Mouse (Mus musculus) T-cell, adult 2 months (primary cell): ENCODE measurements around the gene Prlr.

Experiments
- DNase-seq: peaks from one replicate; pipeline ENCODE4 v3.0.0; 2022; ENCODE audit warnings: low spot score

Gene Prlr

GRCm38 (mm10) chr15:10330626-10331025 lies 153.6 kb downstream of the Prlr start:
- no peak for DNase-seq

DNA sequence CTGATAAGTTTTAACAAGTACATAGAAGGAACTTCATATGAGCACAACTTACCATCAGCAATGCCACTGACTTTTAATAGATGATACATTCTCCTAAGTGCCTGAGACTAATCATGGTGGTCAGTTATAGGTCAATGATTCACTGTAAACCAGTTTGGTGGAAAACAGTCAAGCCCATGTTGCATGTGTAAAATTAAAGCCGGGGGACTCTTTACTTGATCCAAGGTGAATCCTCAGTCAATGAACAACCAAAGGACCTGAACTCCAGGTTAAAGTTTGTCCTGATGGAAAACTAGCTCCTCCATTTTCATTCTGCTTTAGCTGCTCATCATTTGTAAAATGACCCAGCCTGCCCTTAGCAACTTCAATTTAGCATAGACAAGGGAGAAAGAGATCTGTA lies 155.5 kb downstream of the Prlr start:
- DNase-seq: no peak

GRCm38 (mm10) chr15:10338606-10339005 lies 161.6 kb downstream of the Prlr start:
- no peak for DNase-seq

- no peak for DNase-seq
These were observed 170.0 kb downstream of the Prlr start for GRCm38 (mm10) chr15:10347044-10347443.

DNA sequence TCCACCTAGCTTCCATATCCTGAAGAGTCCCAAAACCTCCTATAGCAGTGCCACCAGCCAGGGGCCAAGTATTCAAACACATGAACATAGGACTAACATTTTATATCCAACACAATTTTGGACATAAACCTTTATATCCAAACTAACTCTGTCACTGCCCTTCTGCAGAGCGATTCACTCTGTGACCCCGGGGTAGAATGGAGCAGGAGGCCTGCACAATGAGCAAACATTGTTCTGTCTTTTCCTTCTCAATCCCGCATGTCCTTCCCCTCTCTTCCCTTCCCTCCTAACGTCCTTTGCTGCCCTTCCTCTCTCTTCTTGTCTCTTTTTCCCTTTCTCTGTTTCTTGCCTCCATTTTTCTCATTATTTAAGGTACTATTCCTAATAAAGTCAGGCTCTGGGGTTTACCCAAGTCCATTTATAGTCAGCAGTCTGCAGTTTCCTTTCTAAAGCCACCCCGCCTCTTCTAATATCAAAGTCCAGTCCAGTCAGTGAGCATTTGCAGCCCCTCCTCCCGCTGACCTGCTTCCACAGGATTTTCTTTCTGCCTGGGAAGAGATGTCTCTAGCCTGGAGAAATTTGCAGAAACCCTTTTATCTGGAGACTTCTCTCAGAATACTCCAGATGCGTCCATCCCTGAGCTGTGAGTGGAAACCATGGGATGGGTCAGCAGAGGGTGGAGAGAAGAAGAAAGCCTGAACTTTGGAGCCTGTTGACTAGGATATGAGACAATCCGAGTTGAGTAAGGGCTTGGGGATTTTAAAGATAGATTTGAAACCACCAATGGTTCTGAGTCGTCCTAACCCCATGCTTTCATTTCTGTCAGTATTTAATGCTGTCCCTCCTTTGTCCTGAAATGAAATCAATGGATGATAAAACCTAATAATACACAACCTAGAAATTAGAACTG lies 181.3 kb downstream of the Prlr start, which contains the start of gene Agxt2:
Gene Agxt2, plus strand, starts transcription at position 494 of the 910 bp plus-strand sequence.
- DNase-seq: no peak

DNA sequence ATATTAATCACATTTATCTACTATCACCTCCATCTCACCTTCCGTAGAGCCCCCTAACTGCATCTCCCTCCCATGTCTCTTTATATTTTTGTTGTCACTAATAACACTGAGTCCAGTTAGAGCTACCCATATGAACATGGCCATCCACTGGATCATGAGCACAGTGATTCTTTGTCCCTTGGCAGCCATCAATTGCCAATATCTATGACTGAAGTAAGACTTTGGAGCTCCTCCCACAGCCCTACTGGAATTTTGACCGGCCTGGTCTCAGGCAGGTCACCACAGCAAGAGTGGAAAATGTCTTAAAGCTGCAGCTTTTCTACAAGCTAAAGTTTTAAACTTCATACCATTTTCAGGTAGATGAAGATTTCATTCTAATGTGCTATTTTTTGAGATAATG lies 189.3 kb downstream of the Prlr start:
- DNase-seq: no peak

DNA sequence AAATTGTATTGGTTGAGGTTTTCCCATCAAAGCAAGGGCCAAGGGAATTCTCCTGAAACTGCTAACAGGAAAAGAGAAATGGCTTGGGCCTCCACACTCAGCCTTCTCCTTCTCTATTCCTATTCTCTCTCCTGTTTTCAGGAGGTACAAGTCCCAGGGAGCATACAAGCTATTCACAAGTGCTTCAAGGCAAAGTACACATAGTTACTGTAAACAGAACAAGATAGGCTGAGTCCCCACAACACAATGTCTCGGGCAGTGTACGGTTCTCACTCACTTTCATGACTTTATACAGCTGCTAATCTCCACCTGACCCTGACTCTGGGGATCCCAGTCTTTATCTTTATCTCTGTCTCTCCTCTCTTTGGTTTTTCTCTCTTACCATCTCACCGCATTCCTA lies 198.4 kb downstream of the Prlr start:
- DNase-seq: no peak

DNA sequence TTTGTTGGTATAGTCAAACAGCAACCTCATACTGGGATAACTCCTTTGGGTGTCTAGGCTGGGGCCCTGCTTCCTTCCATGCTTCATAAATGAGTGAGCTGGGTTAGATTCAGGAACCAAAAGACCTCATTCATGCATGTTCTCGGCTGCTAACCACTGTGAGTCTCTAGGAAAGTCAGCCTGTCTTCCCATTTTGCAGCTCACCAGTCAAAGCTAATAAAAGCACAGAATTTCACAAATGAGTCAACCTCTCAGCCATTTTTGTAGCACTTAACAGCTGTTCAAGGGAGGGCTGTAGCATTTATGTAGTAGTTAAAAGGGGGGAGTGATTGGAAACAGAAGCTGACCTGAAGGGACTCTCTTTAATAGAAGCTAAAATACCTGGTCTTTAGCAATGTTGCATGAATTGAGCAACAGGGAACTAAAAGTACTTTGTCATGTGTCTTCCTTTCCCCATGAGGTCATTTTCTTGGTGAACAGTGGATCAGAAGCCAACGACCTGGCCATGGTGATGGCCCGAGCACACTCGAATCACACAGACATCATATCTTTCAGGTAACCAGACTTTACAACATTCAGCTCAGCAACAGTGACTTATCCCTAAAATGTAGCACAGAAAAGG lies 201.4 kb downstream of the Prlr start:
- no peak for DNase-seq

DNA sequence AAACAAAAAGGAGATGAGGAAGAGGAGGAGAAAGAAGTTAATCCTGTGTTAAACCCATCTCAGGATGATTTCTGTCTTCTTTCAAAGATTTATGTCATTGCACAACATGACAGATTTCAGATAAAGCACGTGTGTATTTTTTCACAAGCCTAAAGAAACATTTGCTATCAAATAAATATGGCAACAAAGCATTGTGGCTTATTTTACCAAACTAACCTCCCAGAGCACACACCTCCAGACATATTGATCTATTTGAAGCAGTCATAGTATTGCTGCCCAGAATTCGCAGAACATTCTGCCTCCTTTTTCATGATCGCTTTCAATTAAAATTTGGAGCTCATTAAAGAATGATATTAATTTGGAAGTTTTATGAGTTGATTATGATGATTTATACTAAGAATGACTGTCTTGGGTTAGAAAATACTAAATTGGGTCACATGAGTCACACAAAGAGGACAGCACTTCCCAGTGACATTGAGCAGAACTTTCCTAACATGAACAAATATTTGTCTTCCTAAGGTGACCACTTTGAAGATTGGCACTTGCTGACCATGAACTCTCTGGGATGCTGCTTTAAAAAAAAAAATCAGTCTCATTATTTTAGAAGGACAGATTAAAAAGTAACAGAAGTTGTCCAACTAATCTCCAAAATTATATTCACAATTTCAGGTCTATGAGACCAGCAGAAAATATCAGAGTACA lies 202.9 kb downstream of the Prlr start:
- no peak for DNase-seq

DNA sequence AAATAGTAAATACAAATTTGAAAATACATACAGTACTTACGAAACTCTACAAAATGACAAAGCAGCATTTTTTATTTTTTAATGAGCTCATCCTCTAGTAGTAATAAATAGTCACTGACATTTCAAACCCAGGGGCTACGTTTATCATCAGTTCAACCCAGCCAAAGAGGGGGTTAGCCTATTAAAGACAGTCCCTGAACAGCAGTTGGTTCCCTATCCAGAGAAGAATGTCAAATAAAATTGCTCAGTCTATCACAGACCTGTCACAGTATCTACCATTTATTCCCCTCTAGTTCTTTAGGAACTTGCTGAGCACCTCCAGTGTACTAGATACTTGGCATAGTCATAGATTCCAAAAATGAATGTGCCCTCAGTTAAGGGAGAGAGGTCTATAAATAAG lies 210.2 kb downstream of the Prlr start:
- no peak for DNase-seq
